Mouse (Mus musculus) brown adipose tissue, adult 24 weeks (tissue): ENCODE results near the gene Uggt1. TPM values are rescaled to one million over a fixed set of nuclear protein-coding genes. Genes with fewer than 3 reads are reported as not detected.

Experiments used
- H3K27ac ChIP-seq: fragments of 200-500 bp; replicated peaks from 2 replicates; pipeline ENCODE4 v1.5.1; 2012; ENCODE audit warnings: low read depth, mild to moderate bottlenecking, low read length
- H3K4me1 ChIP-seq: fragments of 200-500 bp; 2 replicates; pipeline ENCODE4 v1.6.1; 2012; ENCODE audit warnings: low read length, mixed read lengths; ENCODE audit not compliant: control insufficient read depth, insufficient read depth, insufficient read length
- H3K4me3 ChIP-seq: fragments of 200-500 bp; 2 replicates; pipeline ENCODE4 v1.5.1; 2012; ENCODE audit warnings: low read depth, mild to moderate bottlenecking, low read length, moderate library complexity; ENCODE audit not compliant: insufficient read depth
- polyA plus RNA-seq: library from polyadenylated mRNA; stranded (reverse); fragments of >200 nt; gene quantifications from 2 replicates; pipeline ENCODE4 v1.2.4, GENCODE M21; 2012; ENCODE audit not compliant: missing spikeins, insufficient read depth, insufficient read length

Uggt1 gene
- polyA plus RNA-seq, 1 experiment: 11.0 TPM

GRCm38 (mm10) chr1:36266293-36266692 is 21.8 kb upstream of the Uggt1 start:
- Histone ChIP-seq H3K4me3 (no peak overlapping the region), H3K4me1 (peaks cover 22% of the 10 kb centered on the region), H3K27ac (no peak overlapping the region)

- peak overlapping the region; percentile 91 for H3K27ac ChIP-seq
- H3K4me3 ChIP-seq: peak overlapping the region; percentile 40
- peaks cover 12% of the 10 kb centered on the region for H3K4me1 ChIP-seq
Observed at GRCm38 (mm10) chr1:36263833-36264488, 19.4 kb upstream of the Uggt1 start.

GRCm38 (mm10) chr1:36261708-36262504 is 17.4 kb upstream of the Uggt1 start:
- Histone ChIP-seq H3K27ac (peak overlapping the region; percentile 52), H3K4me3 (no peak overlapping the region), H3K4me1 (peaks cover 12% of the 10 kb centered on the region)

- H3K27ac ChIP-seq: no peak overlapping the region
- peaks cover 4% of the 10 kb centered on the region; the same call in 1 of the 2 replicates for H3K4me1 ChIP-seq
- no peak overlapping the region for H3K4me3 ChIP-seq
Observed at GRCm38 (mm10) chr1:36260418-36260817, 15.9 kb upstream of the Uggt1 start.

- Histone ChIP-seq H3K4me1 (0 out of 2 replicates have a peak, but pooled peaks cover 2% of the 10 kb centered on the region), H3K4me3 (no peak overlapping the region), H3K27ac (no peak overlapping the region)
Observed at GRCm38 (mm10) chr1:36259281-36259680, 14.8 kb upstream of the Uggt1 start.

GRCm38 (mm10) chr1:36258631-36259030 is 14.1 kb upstream of the Uggt1 start:
- H3K4me1 ChIP-seq: no peaks in the 10 kb centered on the region
- no peak overlapping the region for H3K27ac ChIP-seq
- H3K4me3 ChIP-seq: no peak overlapping the region

- no peak overlapping the region for H3K4me3 ChIP-seq
- no peak overlapping the region for H3K27ac ChIP-seq
- H3K4me1 ChIP-seq: no peaks in the 10 kb centered on the region
Observed at GRCm38 (mm10) chr1:36257276-36257675, 12.8 kb upstream of the Uggt1 start.

- H3K4me1 ChIP-seq: no peaks in the 10 kb centered on the region
- peak overlapping the region; percentile 66; the same call in 1 of the 2 replicates for H3K27ac ChIP-seq
- no peak overlapping the region for H3K4me3 ChIP-seq
Observed at GRCm38 (mm10) chr1:36255871-36256640, 11.5 kb upstream of the Uggt1 start.

- Histone ChIP-seq H3K4me3 (peak overlapping the region; percentile 37), H3K27ac (peak overlapping the region; percentile 61), H3K4me1 (no peaks in the 10 kb centered on the region)
Observed at GRCm38 (mm10) chr1:36254635-36255360, 10.3 kb upstream of the Uggt1 start.

- H3K27ac ChIP-seq: no peak overlapping the region
- no peaks in the 10 kb centered on the region for H3K4me1 ChIP-seq
- no peak overlapping the region for H3K4me3 ChIP-seq
Observed at GRCm38 (mm10) chr1:36252791-36253190, 8.3 kb upstream of the Uggt1 start.

GRCm38 (mm10) chr1:36251426-36251825 is 6.9 kb upstream of the Uggt1 start:
- no peak overlapping the region for H3K4me3 ChIP-seq
- H3K4me1 ChIP-seq: no peaks in the 10 kb centered on the region
- no peak overlapping the region for H3K27ac ChIP-seq

- Histone ChIP-seq H3K4me1 (peaks cover 7% of the 10 kb centered on the region; the same call in 1 of the 2 replicates), H3K4me3 (no peak overlapping the region), H3K27ac (no peak overlapping the region)
Observed at GRCm38 (mm10) chr1:36246688-36247087, 2.2 kb upstream of the Uggt1 start.

- Histone ChIP-seq H3K4me3 (no peak overlapping the region), H3K4me1 (peaks cover 7% of the 10 kb centered on the region; the same call in 1 of the 2 replicates), H3K27ac (no peak overlapping the region)
Observed at GRCm38 (mm10) chr1:36244828-36245215, 302 bp upstream of the Uggt1 start.

GRCm38 (mm10) chr1:36243447-36244057 is 968 bp downstream of the Uggt1 start:
- H3K27ac ChIP-seq: 0 out of 2 replicates have a peak overlapping the region, but pooled peaks have one; percentile 3
- peaks cover 7% of the 10 kb centered on the region; the same call in 1 of the 2 replicates for H3K4me1 ChIP-seq
- H3K4me3 ChIP-seq: peak overlapping the region; percentile 81
